Comparison of ENCODE assay signal across 12 mouse cellular contexts in the genomic region with DNA sequence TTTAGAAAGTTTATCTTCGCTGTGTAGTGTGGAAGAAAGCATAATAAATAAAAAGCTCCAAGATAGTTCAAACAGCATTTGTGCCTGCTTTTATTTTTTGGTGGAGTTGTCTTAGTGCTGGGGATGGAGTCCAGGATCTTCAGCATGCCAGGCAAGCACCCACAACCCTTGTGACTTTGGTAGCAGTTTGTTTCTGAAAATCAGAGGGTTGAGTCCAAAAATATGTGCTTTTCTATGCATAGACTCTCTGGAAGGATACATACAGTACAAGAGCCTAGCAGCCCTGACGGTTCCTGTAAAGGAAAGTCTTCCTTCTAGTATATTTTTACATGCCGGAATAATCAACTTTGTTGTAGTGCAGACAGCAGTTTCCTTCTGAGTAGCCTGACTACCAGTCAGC.
"Had no signal": no experiment of that assay in that cellular context is flagged by ENCODE, and none has a peak within 500 bp of the region (broad histone marks: within the 10 kb centered on the region; RNA-seq: fewer than 3 reads in every experiment).

No protein-coding gene starts in this region.

- DNase-seq: retina, postnatal 1 day; right cerebral cortex, adult 18-20 months; right cerebral cortex, postnatal 14 days; right cerebral cortex, postnatal 25 days; right cerebral cortex, postnatal 4 days; spleen, adult 18-20 months; thymus, adult 18-20 months; thymus, adult 2 months; thymus, postnatal 14 days; thymus, postnatal 25 days; thymus, postnatal 36 days; thymus, postnatal 4 days had no signal
